Mouse (Mus musculus) ES-E14 (cell line): Measurements from ENCODE around the gene Gm13090. TPM values are rescaled to one million over a fixed set of nuclear protein-coding genes. Genes with fewer than 3 reads are reported as not detected.

Source experiments
- DNase-seq: peaks from one replicate; pipeline ENCODE4 v3.0.0-alpha.2; 2013; ENCODE audit warnings: low read depth, low spot score
- H3K27ac ChIP-seq: 2 replicates; pipeline ENCODE4 v1.5.1; 2012; ENCODE audit warnings: low read depth, mild to moderate bottlenecking, low read length, moderate library complexity, mixed read lengths; ENCODE audit not compliant: poor library complexity, insufficient read depth, severe bottlenecking
- H3K36me3 ChIP-seq: 2 replicates; pipeline ENCODE4 v1.6.1; 2012; ENCODE audit warnings: mild to moderate bottlenecking, low read length, moderate library complexity, mixed read lengths; ENCODE audit not compliant: control insufficient read depth, poor library complexity, insufficient read depth, severe bottlenecking
- H3K4me1 ChIP-seq, 2 experiments: fragments of 150-350 bp in 1 of 2; sonication (generic) in 1 of 2; 2 replicates each; pipeline ENCODE4 v1.6.1; 2012; ENCODE audit warnings: low read length in 2 of 2, mild to moderate bottlenecking in 1 of 2, mixed read lengths in 1 of 2; ENCODE audit not compliant: control insufficient read depth in 2 of 2, insufficient read depth in 2 of 2, poor library complexity in 1 of 2
- H3K4me3 ChIP-seq, 2 experiments: fragments of 150-350 bp in 1 of 2; sonication (generic) in 1 of 2; 2 replicates each; pipeline ENCODE4 v1.5.1; 2012; ENCODE audit warnings: low read length in 2 of 2, low read depth in 1 of 2, mild to moderate bottlenecking in 1 of 2, mixed read lengths in 1 of 2; ENCODE audit not compliant: insufficient read depth in 1 of 2, poor library complexity in 1 of 2, severe bottlenecking in 1 of 2
- H3K9ac ChIP-seq: 2 replicates; pipeline ENCODE4 v1.6.1; 2012; ENCODE audit warnings: low read depth, mild to moderate bottlenecking, low read length, mixed read lengths; ENCODE audit not compliant: poor library complexity, insufficient read depth, severe bottlenecking
- H3K9me3 ChIP-seq: fragments of 150-350 bp; sonication (generic); 2 replicates; pipeline ENCODE4 v1.6.1; 2012; ENCODE audit warnings: low read depth, mild to moderate bottlenecking, low read length; ENCODE audit not compliant: control insufficient read depth, insufficient read depth
- CHD2 ChIP-seq: IDR thresholded peaks from 2 replicates; pipeline ENCODE4 v1.6.1; 2014; ENCODE audit warnings: mild to moderate bottlenecking, low read depth, low read length, inconsistent platforms
- HCFC1 ChIP-seq: IDR thresholded peaks from 2 replicates; pipeline ENCODE4 v1.6.1; 2012; ENCODE audit warnings: low read length, inconsistent platforms, borderline replicate concordance; ENCODE audit not compliant: insufficient read depth
- MAFK ChIP-seq: IDR thresholded peaks from 2 replicates; pipeline ENCODE4 v1.6.1; 2014; ENCODE audit warnings: mild to moderate bottlenecking, low read depth, low read length, inconsistent platforms; ENCODE audit not compliant: insufficient read depth
- ZC3H11A ChIP-seq: IDR thresholded peaks from 2 replicates; pipeline ENCODE4 v1.6.1; 2012; ENCODE audit warnings: low read depth, mild to moderate bottlenecking, inconsistent platforms, low read length, borderline replicate concordance
- ZNF384 ChIP-seq: IDR thresholded peaks from 2 replicates; pipeline ENCODE4 v1.6.1; 2012; ENCODE audit warnings: low read depth, low read length, inconsistent platforms
- in situ Hi-C, 2 experiments: fragments of 600-800 bp; cut with MboI; formaldehyde crosslinking; loops; one replicate each; pipeline ENCODE4 v1.15.1; 2025; ENCODE audit warnings: low sequenced_read_pairs in 2 of 2, inconsistent platforms in 1 of 2; ENCODE audit not compliant: unreplicated experiment in 2 of 2
- total RNA-seq: library from RNA; depleted of rRNA; stranded (reverse); fragments of 300-350 nt; gene quantifications from 2 replicates; pipeline ENCODE4 v1.2.3, GENCODE M21; 2012

The Gm13090 gene
- total RNA-seq, 1 experiment: not detected

DNA sequence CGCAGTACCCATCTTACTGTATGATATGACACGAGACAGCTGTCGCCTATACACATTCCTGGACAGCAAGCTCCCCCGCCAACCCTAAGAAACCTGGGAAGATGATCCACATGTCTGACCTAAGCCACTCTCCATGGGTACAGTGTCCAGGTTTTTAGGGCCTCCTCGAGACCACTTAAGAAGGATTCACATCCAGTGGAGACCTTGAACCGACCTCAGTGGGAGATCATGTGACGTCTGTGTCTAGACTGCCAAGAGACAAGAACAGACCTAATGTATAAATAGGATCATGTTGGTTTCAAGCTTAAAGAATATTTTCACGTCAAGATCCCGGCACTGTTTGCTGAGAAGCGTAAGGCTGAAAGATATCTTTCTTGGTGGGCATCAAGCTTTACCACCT lies 14.8 kb downstream of the Gm13090 start:
- in situ Hi-C loops: no loop called here
- H3K36me3 ChIP-seq: no peaks in the 10 kb centered on the region
- no peaks in the 10 kb centered on the region for H3K9me3 ChIP-seq
- H3K27ac ChIP-seq: no peak overlapping the region
- no peak for DNase-seq
- no peak overlapping the region for H3K4me3 ChIP-seq
- TF ChIP-seq HCFC1: no peak
- TF ChIP-seq CHD2: no peak
- TF ChIP-seq ZC3H11A: no peak
- TF ChIP-seq MAFK: no peak
- no peak overlapping the region for H3K9ac ChIP-seq
- no peaks in the 10 kb centered on the region for H3K4me1 ChIP-seq

DNA sequence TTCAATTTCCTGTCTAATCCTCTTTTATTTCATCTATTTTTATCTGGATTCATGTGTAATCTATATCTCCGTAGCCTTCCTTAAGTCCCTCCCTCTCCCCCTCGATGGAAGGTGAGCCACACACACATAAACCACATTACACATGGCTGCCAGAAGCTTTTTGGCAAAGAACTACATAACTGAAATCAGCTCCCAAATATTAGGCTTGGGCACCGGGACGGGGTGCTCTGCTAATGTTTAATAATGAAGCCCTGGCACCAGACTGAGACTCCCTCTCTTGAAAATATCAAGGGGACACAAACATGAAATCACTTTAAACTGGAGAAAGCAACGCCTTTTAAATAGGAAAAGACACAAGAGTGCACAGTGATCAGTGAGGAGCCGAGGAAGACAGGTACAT lies 16.5 kb downstream of the Gm13090 start:
- no peak for DNase-seq

DNA sequence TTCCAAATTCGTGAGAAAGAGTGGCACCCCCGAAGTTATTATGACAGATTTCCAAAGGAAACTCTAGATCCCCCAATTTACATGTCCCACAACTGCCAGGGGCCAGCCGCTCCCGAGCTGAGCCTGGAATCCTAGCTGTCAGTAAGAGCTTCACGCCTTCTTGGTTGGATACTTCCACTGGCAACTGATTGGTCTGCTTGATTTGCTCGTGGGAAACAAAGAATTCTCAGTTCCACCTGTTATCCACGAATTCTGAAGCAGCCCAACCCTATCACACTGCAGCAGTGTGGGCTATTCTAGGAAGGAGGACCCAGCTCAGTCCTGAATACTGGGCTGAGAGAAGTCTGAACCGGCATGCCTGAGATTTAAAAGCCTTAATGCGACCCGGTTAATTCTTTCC lies 17.1 kb downstream of the Gm13090 start:
- Histone ChIP-seq H3K9ac (no peak overlapping the region), H3K36me3 (no peaks in the 10 kb centered on the region), H3K27ac (no peak overlapping the region), H3K4me3 (no peak overlapping the region), H3K9me3 (no peaks in the 10 kb centered on the region), H3K4me1 (peaks cover 0 to 7% of the 10 kb centered on the region in 2 experiments; a peak in 3 of 4 replicates)
- TF ChIP-seq ZNF384: no peak
- no peak for TF ChIP-seq HCFC1
- TF ChIP-seq ZC3H11A: no peak
- in situ Hi-C loops: no loop called here
- DNase-seq: no peak

More for the DNA sequence above, 16.5 kb downstream of the Gm13090 start:
- Histone ChIP-seq H3K9ac (no peak overlapping the region), H3K4me3 (no peak overlapping the region), H3K36me3 (no peaks in the 10 kb centered on the region), H3K27ac (no peak overlapping the region), H3K9me3 (no peaks in the 10 kb centered on the region), H3K4me1 (peaks cover 0 to 6% of the 10 kb centered on the region in 2 experiments; a peak in 3 of 4 replicates)
- in situ Hi-C loops: no loop called here
- TF ChIP-seq CHD2: no peak
- TF ChIP-seq HCFC1: no peak
- no peak for TF ChIP-seq MAFK
- no peak for TF ChIP-seq ZNF384
- no peak for TF ChIP-seq ZC3H11A

GRCm38 (mm10) chr4:151107131-151108001 lies 18.0 kb downstream of the Gm13090 start:
- peak overlapping the region; percentile 68 to 83 for H3K4me3 ChIP-seq
- peak overlapping the region; percentile 77 for H3K9ac ChIP-seq
- in situ Hi-C loops: no loop called here
- H3K27ac ChIP-seq: no peak overlapping the region
- no peaks in the 10 kb centered on the region for H3K36me3 ChIP-seq
- no peak for TF ChIP-seq HCFC1
- TF ChIP-seq ZC3H11A: no peak
- DNase-seq: no peak
- no peaks in the 10 kb centered on the region for H3K9me3 ChIP-seq
- peaks cover 0 to 7% of the 10 kb centered on the region in 2 experiments; a peak in 3 of 4 replicates for H3K4me1 ChIP-seq
